Mouse (Mus musculus) erythroid progenitor cell, adult 5-6 weeks (primary cell): Measurements from ENCODE around the gene Gm14137. TPM values are rescaled to one million over a fixed set of nuclear protein-coding genes. Genes with fewer than 3 reads are reported as not detected.

ENCODE experiments used
- ATAC-seq: replicated peaks from 2 replicates; pipeline ENCODE4 v1.8.0; 2016; ENCODE audit warnings: moderate number of reproducible peaks, mild to moderate bottlenecking, moderate TSS enrichment, inconsistent platforms; ENCODE audit not compliant: poor library complexity, low FRiP score, severe bottlenecking
- total RNA-seq, 2 experiments: library from RNA; stranded (forward) in 1 of 2; stranded (reverse) in 1 of 2; fragments of 150-400 nt in 1 of 2; fragments of 186-747, 209-891 nt in 1 of 2; gene quantifications; 2 replicates each; pipeline versions ENCODE4 v1.2.3 to v1.2.4; 2015 to 2017; ENCODE audit warnings: low replicate concordance in 2 of 2

Gene Gm14137
- total RNA-seq (2015; ENCODE audit: low replicate concordance) (not detected in 2 replicates), total RNA-seq (2017; ENCODE audit: low replicate concordance) (0.53 TPM in 1 of 2 replicates, not detected in the other)

- ATAC-seq = no peak
Observed at GRCm38 (mm10) chr2:119173991-119174651, at the start of gene Gm14137. TSS of gene Gm14137 (plus strand) at chr2:119174509.

DNA sequence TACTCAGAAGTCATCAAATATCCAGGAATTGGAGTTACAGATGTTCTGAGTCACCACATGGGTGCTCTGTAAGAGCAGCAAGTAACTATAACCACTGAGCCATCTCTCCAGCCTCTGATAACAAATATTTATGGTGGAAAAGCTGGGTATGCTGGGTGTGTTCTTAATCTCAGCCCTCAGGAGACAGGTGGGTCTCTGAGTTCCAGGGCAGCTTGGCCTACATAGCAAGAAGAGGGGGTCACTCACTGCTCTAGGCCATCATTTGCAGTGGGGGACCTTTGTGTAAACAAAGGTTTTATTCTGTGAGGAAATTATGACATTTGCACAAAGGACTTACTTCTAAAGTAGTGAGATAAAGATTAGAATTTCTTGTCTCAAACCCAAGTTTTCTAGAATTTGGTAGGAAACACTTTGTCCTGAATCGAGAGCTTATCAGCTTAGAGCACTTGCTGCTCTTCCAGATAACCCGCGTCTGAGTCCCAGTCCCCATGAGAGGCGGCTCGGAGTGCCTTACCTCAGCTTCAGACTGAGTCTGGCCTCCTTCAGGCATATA lies 37.9 kb upstream of the Gm14137 start:
- ATAC-seq = peak; percentile 95

- ATAC-seq = peak; percentile 37; the same call in 1 of the 2 replicates
Observed at GRCm38 (mm10) chr2:119145199-119145598, 29.1 kb upstream of the Gm14137 start.

DNA sequence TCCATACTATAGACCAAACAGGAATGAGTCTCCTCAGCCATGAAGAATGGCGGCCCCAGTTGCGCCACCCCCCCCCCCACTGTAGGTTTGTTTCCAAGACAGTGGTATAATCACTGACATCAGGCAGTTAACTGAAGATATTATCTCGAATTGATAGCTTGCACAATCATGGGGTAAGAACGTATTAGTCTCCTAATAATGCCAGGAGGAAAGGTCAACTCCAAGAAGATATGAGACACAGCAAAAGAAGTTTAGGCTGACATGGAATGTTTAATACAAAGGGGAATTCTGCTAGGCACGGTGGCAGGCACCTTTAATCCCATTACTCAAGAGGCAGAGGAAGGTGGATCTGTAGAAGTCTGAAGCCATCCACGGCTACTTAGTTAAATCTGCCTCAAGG lies 27.9 kb upstream of the Gm14137 start:
- no peak for ATAC-seq

- no peak for ATAC-seq
Observed at GRCm38 (mm10) chr2:119147160-119147678, 27.1 kb upstream of the Gm14137 start.

DNA sequence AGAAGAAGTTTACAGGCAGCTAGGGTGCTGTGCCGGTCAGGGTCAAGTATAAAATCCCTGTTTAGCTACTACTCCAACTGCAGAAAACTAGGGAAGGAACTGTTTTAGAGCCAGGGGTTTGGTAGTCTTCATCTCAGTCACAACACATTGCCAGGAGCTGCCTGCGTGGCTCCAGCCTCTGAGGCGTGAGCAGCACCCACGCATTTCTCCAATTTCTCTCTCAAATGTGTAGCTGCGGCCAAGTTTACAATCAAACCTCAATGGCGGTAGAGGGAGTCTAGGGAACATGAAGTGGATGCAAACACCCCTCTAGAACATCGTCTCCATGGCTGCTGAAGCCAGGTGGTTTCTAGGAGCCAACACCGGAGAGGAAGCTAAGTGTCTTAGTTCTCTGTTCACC lies 26.5 kb upstream of the Gm14137 start:
- ATAC-seq = no peak

DNA sequence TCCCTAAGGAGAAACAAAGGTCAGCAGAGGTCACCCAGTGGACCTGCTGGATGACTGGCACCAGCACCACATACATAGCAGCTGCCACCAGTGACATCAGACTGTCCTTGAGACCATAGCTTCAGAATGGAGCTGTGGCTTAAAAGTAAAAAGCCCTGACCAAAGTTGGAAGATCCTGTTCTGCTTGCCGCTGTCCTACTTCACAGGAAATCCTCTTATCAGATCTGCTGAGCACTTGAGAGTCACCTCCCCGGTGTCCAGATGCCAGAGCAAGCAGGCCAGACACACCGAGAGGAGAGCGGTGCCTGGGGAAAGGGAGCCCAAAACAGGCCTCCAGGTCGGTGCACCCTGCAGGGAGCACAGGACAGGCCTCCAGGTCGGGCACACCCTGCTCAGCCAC lies 22.1 kb upstream of the Gm14137 start:
- ATAC-seq = no peak

DNA sequence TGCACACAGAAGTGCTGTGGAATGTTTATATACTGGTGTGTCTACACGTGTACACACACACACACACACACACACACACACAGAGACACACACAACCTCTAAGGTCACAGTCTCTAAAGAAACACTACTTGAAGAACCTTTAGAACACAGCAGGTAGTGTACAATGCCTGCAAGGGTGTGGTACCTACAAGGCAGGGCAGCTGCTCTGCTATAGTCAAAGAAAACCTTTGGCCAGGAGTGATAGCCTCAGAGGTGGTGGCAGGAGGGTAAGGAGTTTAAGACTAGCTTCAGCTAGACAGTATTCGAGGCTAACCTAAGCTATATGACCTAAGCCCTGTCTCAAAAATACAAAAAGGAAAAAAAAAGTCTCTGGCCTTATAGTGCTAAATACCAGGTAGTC lies 19.6 kb upstream of the Gm14137 start:
- ATAC-seq = no peak

DNA sequence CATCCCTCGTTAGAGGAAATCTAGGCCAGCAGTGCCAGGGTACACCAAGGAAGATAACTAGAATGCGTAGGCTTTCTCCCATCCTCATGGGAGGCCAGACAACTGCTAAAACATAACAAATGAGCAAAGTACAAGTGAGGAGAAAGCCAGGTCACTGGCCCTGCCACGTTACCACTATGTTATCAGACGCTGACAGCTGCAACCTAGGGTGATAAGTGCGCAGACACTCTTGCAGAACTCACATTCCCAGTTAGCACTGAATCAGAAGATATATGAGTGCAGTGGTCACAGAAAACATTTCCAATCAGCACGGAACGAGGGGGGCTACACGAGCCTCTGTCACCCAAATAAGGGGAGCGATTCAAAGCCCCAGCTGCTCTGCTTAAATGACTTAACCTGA lies 18.9 kb upstream of the Gm14137 start:
- ATAC-seq = peak; percentile 84

DNA sequence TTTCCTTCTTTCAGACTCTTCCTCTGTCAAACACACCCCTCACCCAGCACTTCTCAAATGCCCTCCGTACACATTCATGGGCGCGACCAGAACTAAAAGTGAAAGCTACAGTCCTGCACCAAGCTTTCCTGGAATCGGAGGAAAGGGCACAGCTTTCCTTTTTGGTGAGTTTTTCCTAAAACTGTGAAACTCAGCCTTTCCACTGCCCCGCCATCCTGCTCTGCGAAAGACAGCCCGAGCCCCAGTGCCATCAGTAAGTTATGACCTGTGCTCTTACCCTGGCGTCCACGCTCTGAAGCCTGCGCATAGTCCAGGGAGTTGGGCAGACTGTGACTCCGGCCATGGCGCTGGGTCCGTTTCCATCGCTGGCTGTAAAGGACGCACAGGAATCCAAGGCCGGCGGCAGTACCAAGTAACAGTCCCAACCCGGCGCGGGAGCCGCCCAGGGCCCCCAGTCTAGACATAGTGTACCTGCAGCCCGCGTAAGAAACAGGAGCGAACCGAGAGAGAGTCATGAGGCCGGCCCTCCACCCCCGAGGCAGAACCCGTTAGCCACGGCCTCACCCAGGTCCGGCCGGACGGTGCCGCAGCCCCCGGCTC lies 18.1 kb upstream of the Gm14137 start:
- ATAC-seq = 0 out of 2 replicates have a peak, but pooled peaks have one; percentile 20

- peak; percentile 85 for ATAC-seq
Observed at GRCm38 (mm10) chr2:119156681-119157572, 17.4 kb upstream of the Gm14137 start, which contains the start of gene Rmdn3. TSS of gene Rmdn3 (minus strand) at chr2:119157034.

- no peak for ATAC-seq
Observed at GRCm38 (mm10) chr2:119157836-119158235, 16.5 kb upstream of the Gm14137 start.

- no peak for ATAC-seq
Observed at GRCm38 (mm10) chr2:119161247-119161646, 13.1 kb upstream of the Gm14137 start.

DNA sequence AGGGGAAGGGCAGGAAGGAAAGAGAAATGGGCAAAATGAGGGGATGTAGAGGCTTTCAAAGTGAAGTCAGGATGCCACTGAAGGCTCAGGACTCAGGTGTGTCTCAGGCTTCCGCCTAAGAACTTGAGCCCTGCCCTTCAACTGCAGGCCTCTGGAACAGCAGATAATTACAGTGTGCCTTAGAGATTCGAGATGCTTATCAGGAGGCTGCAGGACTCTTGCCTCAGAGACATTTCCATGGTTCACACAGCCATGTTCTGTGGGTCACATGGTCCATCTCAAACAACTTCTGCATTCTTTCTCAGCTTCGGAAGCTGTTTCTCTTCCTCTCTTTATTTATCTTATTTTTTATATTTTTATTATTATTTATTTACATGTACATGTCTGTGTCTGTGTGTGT lies 11.2 kb upstream of the Gm14137 start:
- no peak for ATAC-seq

GRCm38 (mm10) chr2:119163999-119164398 lies 10.3 kb upstream of the Gm14137 start:
- ATAC-seq = no peak

DNA sequence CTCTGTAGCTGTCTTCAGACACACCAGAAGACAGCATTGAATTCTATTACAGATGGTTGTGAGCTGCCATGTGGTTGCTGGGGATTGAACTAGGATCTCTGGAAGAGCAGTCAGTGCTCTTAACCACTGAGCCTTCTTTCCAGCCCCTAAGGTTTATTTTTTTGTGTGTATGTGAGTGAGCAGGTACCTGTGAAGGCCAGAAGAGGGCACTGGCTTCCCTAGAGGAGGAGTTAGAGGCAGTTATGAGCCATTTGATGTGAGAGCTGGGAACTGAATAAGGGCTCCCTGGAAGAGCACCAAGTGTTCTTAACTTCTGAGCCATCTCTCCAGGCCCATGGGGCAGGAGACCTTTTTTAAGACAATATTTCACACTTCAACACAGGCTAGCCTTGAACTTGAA lies 8.9 kb upstream of the Gm14137 start:
- no peak for ATAC-seq

DNA sequence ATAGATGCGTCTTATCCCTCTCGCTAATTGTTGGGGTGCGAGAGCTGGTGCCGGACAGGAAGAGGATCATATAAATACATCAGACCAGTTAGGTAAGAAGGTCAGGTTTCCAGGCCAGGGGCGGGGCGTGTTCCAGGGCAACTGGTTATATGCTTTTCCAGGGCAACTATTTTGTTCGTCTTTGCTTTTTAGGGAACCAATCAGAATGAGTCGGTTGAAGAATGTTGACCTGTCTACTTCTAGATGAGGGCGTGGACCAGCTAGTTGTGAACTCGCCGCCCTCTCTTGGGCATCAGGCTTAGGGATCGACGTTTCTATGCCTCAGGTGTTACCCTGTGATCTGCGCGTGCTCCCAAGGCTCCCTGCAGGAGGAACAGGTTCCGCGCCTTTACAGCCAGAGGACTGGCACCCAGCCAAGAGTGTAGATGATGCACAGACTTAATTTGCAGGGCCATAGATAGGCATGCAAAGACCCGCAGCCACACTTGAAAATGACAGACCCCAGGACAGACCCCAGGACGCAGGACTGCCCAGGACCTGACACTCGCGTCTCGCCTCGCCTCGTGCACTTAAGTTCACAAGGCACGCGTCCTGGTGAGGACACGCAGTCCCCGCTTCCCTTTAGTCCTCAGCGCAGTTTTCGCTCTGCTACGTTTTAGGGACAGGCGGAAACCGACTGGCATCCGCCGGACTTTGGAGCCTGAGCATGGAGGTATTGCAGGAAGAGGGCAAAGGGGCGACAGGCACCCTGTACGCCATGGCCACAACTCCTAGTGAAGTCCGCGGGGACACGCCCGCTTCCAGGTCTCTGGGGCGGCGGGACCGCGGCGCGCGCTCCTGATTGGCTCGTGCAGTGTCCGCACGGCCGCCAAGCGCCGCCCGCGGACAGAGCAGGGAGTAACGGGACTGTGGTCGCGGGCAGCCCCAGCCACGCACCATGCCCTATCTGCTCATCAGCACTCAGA lies 7.1 kb upstream of the Gm14137 start, which contains the start of gene Gchfr:
Gene Gchfr, plus strand, starts transcription at position 873 of the 965 bp plus-strand sequence.
- peak; percentile 91 for ATAC-seq

DNA sequence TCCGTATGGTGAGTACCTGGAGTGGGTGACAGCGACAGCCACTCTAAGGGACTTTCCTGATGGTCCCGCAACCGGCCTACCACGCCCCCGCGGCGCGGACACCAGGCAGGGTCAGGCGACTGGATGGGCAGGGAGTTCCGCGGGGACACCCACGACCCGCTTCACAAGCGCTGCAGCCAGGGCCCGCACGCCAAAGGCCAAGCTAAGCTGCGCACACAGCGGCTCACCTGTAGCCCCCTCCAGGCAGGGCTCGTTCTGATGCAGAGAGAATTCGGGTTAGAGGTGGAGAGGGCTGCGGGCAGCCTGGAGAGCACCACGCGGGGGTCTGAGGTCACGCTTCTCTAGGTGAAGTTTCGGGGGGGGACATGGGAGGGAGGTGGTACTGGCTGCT lies 6.4 kb upstream of the Gm14137 start:
- peak; percentile 25 for ATAC-seq

- ATAC-seq = no peak
Observed at GRCm38 (mm10) chr2:119170282-119170681, 4.0 kb upstream of the Gm14137 start.
